Mouse (Mus musculus): ENCODE results near the gene Plcb1.
A peak's percentile ranks its signal among the peaks of the same experiment; 100 is the strongest.

Plcb1 gene

GRCm38 (mm10) chr2:135307787-135308186 is 521.9 kb downstream of the Plcb1 start:
- no peak for DNase-seq (ENCODE audit: low spot score in 2 of 2)

GRCm38 (mm10) chr2:135315980-135316379 is 530.1 kb downstream of the Plcb1 start:
- no peak for DNase-seq (ENCODE audit: low spot score in 2 of 2)

- no peak for DNase-seq (ENCODE audit: low spot score in 2 of 2)
These were observed 532.3 kb downstream of the Plcb1 start for GRCm38 (mm10) chr2:135318136-135318535.

- DNase-seq (ENCODE audit: low spot score in 2 of 2) = peak in 1 of 2 experiments; percentile 60
These were observed 537.5 kb downstream of the Plcb1 start for GRCm38 (mm10) chr2:135323276-135323954.

GRCm38 (mm10) chr2:135323955-135324302 is 538.1 kb downstream of the Plcb1 start:
- peak; percentile 86 to 90 for DNase-seq (ENCODE audit: low spot score in 2 of 2)

GRCm38 (mm10) chr2:135328756-135329155 is 542.9 kb downstream of the Plcb1 start:
- DNase-seq (ENCODE audit: low spot score in 2 of 2) = peak; percentile 50 to 54

GRCm38 (mm10) chr2:135329782-135330545 is 544.1 kb downstream of the Plcb1 start:
- peak; percentile 62 to 73 for DNase-seq (ENCODE audit: low spot score in 2 of 2)

GRCm38 (mm10) chr2:135331868-135332267 is 546.0 kb downstream of the Plcb1 start:
- DNase-seq (ENCODE audit: low spot score in 2 of 2) = no peak

- DNase-seq (ENCODE audit: low spot score in 2 of 2) = no peak
These were observed 570.4 kb downstream of the Plcb1 start for GRCm38 (mm10) chr2:135356311-135356710.

GRCm38 (mm10) chr2:135361798-135362197 is 575.9 kb downstream of the Plcb1 start:
- peak in 1 of 2 experiments; percentile 39 for DNase-seq (ENCODE audit: low spot score in 2 of 2)

- DNase-seq (ENCODE audit: low spot score in 2 of 2) = no peak
These were observed 577.1 kb downstream of the Plcb1 start for GRCm38 (mm10) chr2:135362948-135363347.

GRCm38 (mm10) chr2:135370259-135370835 is 584.5 kb downstream of the Plcb1 start:
- DNase-seq (ENCODE audit: low spot score in 2 of 2) = no peak

GRCm38 (mm10) chr2:135380796-135381195 is 594.9 kb downstream of the Plcb1 start:
- peak in 1 of 2 experiments; percentile 32 for DNase-seq (ENCODE audit: low spot score in 2 of 2)

- DNase-seq (ENCODE audit: low spot score in 2 of 2) = no peak
These were observed 595.5 kb downstream of the Plcb1 start for GRCm38 (mm10) chr2:135381396-135381795.

- peak in 1 of 2 experiments; percentile 26 for DNase-seq (ENCODE audit: low spot score in 2 of 2)
These were observed 602.1 kb downstream of the Plcb1 start for GRCm38 (mm10) chr2:135387990-135388389.

- no peak for DNase-seq (ENCODE audit: low spot score in 2 of 2)
These were observed 608.8 kb downstream of the Plcb1 start for GRCm38 (mm10) chr2:135394698-135395097.

- DNase-seq (ENCODE audit: low spot score in 2 of 2) = no peak
These were observed 610.5 kb downstream of the Plcb1 start for GRCm38 (mm10) chr2:135396375-135396774.

- no peak for DNase-seq (ENCODE audit: low spot score in 2 of 2)
These were observed 612.1 kb downstream of the Plcb1 start for GRCm38 (mm10) chr2:135397970-135398369.

- no peak for DNase-seq (ENCODE audit: low spot score in 2 of 2)
These were observed 613.9 kb downstream of the Plcb1 start for GRCm38 (mm10) chr2:135399760-135400159.

- no peak for DNase-seq (ENCODE audit: low spot score in 2 of 2)
These were observed 617.0 kb downstream of the Plcb1 start for GRCm38 (mm10) chr2:135402916-135403315.

GRCm38 (mm10) chr2:135403344-135403743 is 617.5 kb downstream of the Plcb1 start:
- DNase-seq (ENCODE audit: low spot score in 2 of 2) = no peak

- no peak for DNase-seq (ENCODE audit: low spot score in 2 of 2)
These were observed 618.2 kb downstream of the Plcb1 start for GRCm38 (mm10) chr2:135404095-135404494.
